Mouse (Mus musculus): ENCODE results near the gene 1700025G04Rik.
A peak's percentile ranks its signal among the peaks of the same experiment; 100 is the strongest.

1700025G04Rik gene

GRCm38 (mm10) chr1:152090018-152090553, at the start of gene 1700025G04Rik:
Gene 1700025G04Rik, minus strand, starts transcription at chr1:152090125.
- peak; percentile 49 to 72 for DNase-seq (ENCODE audit: low spot score in 2 of 2)

- no peak for DNase-seq (ENCODE audit: low spot score in 2 of 2)
Observed at GRCm38 (mm10) chr1:152139496-152139895, 49.6 kb upstream of the 1700025G04Rik start.

- peak in 1 of 2 experiments; percentile 7 for DNase-seq (ENCODE audit: low spot score in 2 of 2)
Observed at GRCm38 (mm10) chr1:152130029-152130727, 40.3 kb upstream of the 1700025G04Rik start.

GRCm38 (mm10) chr1:152125451-152125850, 35.5 kb upstream of the 1700025G04Rik start:
- DNase-seq (ENCODE audit: low spot score in 2 of 2): no peak

GRCm38 (mm10) chr1:152110123-152110522, 20.2 kb upstream of the 1700025G04Rik start:
- DNase-seq (ENCODE audit: low spot score in 2 of 2): no peak

GRCm38 (mm10) chr1:152106136-152106535, 16.2 kb upstream of the 1700025G04Rik start:
- no peak for DNase-seq (ENCODE audit: low spot score in 2 of 2)

GRCm38 (mm10) chr1:152105246-152105645, 15.3 kb upstream of the 1700025G04Rik start:
- no peak for DNase-seq (ENCODE audit: low spot score in 2 of 2)

GRCm38 (mm10) chr1:152101746-152102145, 11.8 kb upstream of the 1700025G04Rik start:
- no peak for DNase-seq (ENCODE audit: low spot score in 2 of 2)

GRCm38 (mm10) chr1:152096045-152096444, 6.1 kb upstream of the 1700025G04Rik start:
- DNase-seq (ENCODE audit: low spot score in 2 of 2): no peak

- peak in 1 of 2 experiments; percentile 54 for DNase-seq (ENCODE audit: low spot score in 2 of 2)
Observed at GRCm38 (mm10) chr1:152090564-152091545, 930 bp upstream of the 1700025G04Rik start.

GRCm38 (mm10) chr1:152089526-152089925, 399 bp downstream of the 1700025G04Rik start:
- peak in 1 of 2 experiments; percentile 37 for DNase-seq (ENCODE audit: low spot score in 2 of 2)

GRCm38 (mm10) chr1:152088791-152089401, 1.0 kb downstream of the 1700025G04Rik start:
- DNase-seq (ENCODE audit: low spot score in 2 of 2): peak; percentile 16 to 66

GRCm38 (mm10) chr1:152088030-152088429, 1.9 kb downstream of the 1700025G04Rik start:
- no peak for DNase-seq (ENCODE audit: low spot score in 2 of 2)

GRCm38 (mm10) chr1:152086951-152087350, 3.0 kb downstream of the 1700025G04Rik start:
- DNase-seq (ENCODE audit: low spot score in 2 of 2): no peak

- DNase-seq (ENCODE audit: low spot score in 2 of 2): no peak
Observed at GRCm38 (mm10) chr1:152085561-152085960, 4.4 kb downstream of the 1700025G04Rik start.

- DNase-seq (ENCODE audit: low spot score in 2 of 2): no peak
Observed at GRCm38 (mm10) chr1:152084638-152085345, 5.1 kb downstream of the 1700025G04Rik start.

GRCm38 (mm10) chr1:152081954-152082711, 7.8 kb downstream of the 1700025G04Rik start:
- peak in 1 of 2 experiments; percentile 62 for DNase-seq (ENCODE audit: low spot score in 2 of 2)

- no peak for DNase-seq (ENCODE audit: low spot score in 2 of 2)
Observed at GRCm38 (mm10) chr1:152081121-152081520, 8.8 kb downstream of the 1700025G04Rik start.

- DNase-seq (ENCODE audit: low spot score in 2 of 2): no peak
Observed at GRCm38 (mm10) chr1:152080244-152080643, 9.7 kb downstream of the 1700025G04Rik start.

- no peak for DNase-seq (ENCODE audit: low spot score in 2 of 2)
Observed at GRCm38 (mm10) chr1:152077171-152077715, 12.7 kb downstream of the 1700025G04Rik start.

Measured in left cerebral cortex, adult 9 months (tissue).